Mouse (Mus musculus): ENCODE results near the gene Tfb1m.

DNA sequence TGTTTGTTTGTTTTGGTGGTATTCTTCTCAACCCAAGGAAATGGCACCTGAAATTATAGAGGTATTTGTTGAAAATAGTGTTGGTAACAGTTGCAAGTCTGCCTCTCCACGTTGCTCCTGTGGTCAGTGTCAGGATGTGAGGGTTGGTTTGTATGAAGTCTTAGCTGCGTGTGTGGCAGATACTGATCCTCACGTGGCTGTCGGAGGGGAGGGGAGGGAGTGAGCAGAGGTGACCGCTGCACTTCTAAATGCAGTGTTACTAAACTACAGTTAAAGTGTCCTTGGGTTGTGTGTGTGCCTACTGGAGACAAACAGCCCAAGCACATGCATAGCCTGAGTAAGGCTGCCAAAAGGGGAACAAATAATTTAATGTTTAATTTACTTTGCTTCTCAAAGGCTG is 66.5 kb downstream of the Tfb1m start:
- no peak for TF ChIP-seq EP300 (optimal IDR thresholded peaks at IDR 0.05)
- TF ChIP-seq CTCF (IDR thresholded peaks at IDR 0.05; ENCODE audit: low read depth) = no peak
